Mouse (Mus musculus): Measurements from ENCODE around the gene Abcd3.

DNA sequence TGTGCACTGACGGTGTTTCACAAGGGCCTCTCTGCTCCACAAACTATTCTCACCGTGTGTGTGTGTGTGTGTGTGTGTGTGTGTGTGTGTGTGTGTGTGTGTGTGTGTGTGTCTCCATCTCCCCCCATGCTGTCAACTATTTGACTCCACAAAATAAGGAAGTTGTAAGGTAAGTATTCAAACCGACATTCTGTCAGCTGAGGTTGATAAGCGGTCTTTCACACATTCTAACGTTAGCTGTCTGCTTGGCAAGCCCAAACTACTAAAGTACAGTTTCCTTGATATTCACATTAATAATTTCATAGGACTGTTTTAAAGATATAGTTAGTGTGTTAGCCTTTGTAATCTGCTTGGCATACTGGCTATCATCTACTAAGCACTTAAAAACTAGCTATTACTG lies 48.3 kb downstream of the Abcd3 start:
- TF ChIP-seq POLR2A (IDR thresholded peaks at IDR 0.05; ENCODE audit: extremely low read depth, insufficient read depth, low read length), result no peak
- TF ChIP-seq CTCF (IDR thresholded peaks at IDR 0.05; ENCODE audit: extremely low read depth, insufficient read depth, low read length), result no peak

Data from cortical plate, adult 2 months (tissue).